Mouse (Mus musculus) liver, adult 2 months (tissue): ENCODE data around the gene Golga5.

Experiments used
- CTCF ChIP-seq: fragments of 200-500 bp; IDR thresholded peaks from 2 replicates; pipeline ENCODE4 v1.5.1; 2011; ENCODE audit warnings: low read depth, low read length, control low read depth
- POLR2A ChIP-seq: fragments of 200-500 bp; IDR thresholded peaks from 2 replicates; pipeline ENCODE4 v1.6.1; 2011; ENCODE audit warnings: low read length, control low read depth; ENCODE audit not compliant: insufficient read depth; ENCODE audit errors: extremely low read depth

GRCm38 (mm10) chr12:102527989-102528388 is 59.1 kb downstream of the Golga5 start:
- no peak for TF ChIP-seq CTCF
- TF ChIP-seq POLR2A, result no peak
